Mouse (Mus musculus) liver, embryonic 16.5 days (tissue): ENCODE measurements around the gene Ptpn5. TPM values are rescaled to one million over a fixed set of nuclear protein-coding genes. Genes with fewer than 3 reads are reported as not detected.

Experiments
- ATAC-seq: fragments of 200-750 bp; cut with Nextera tagmentation; 2 replicates; pipeline ENCODE4 v1.8.0; 2017; ENCODE audit warnings: low read depth, mild to moderate bottlenecking, moderate number of reproducible peaks, moderate library complexity
- H3K27ac ChIP-seq: fragments of 300-500 bp; sonication (generic); 2 replicates; pipeline ENCODE4 v1.5.1; 2014; ENCODE audit warnings: mild to moderate bottlenecking, low read length
- H3K27me3 ChIP-seq: fragments of 300-500 bp; sonication (generic); 2 replicates; pipeline ENCODE4 v1.6.1; 2014; ENCODE audit warnings: low read depth, low read length, mixed read lengths; ENCODE audit not compliant: control insufficient read depth, insufficient read depth
- H3K36me3 ChIP-seq: fragments of 300-500 bp; sonication (generic); 2 replicates; pipeline ENCODE4 v1.6.1; 2014; ENCODE audit warnings: mild to moderate bottlenecking; ENCODE audit not compliant: control insufficient read depth, insufficient read depth
- H3K4me1 ChIP-seq: fragments of 300-500 bp; sonication (generic); 2 replicates; pipeline ENCODE4 v1.6.1; 2014; ENCODE audit warnings: low read depth, low read length, mixed read lengths; ENCODE audit not compliant: control insufficient read depth
- H3K4me2 ChIP-seq: fragments of 300-500 bp; sonication (generic); 2 replicates; pipeline ENCODE4 v1.6.1; 2014; ENCODE audit warnings: low read depth, low read length, mixed read lengths
- H3K4me3 ChIP-seq: fragments of 300-500 bp; sonication (generic); 2 replicates; pipeline ENCODE4 v1.5.1; 2014; ENCODE audit warnings: low read depth, mild to moderate bottlenecking, low read length
- H3K9ac ChIP-seq: fragments of 300-500 bp; sonication (generic); 2 replicates; pipeline ENCODE4 v1.6.1; 2014; ENCODE audit warnings: low read depth, low read length
- H3K9me3 ChIP-seq: fragments of 300-500 bp; sonication (generic); replicated peaks from 2 replicates; pipeline ENCODE4 v1.6.1; 2016; ENCODE audit warnings: low read length; ENCODE audit not compliant: control insufficient read depth
- WGBS: fragments of 180-500 bp; shearing (Covaris S2); extraction: QIAGEN DNeasy Blood & Tissue Kit; methylation state at CpG from one replicate; pipeline ENCODE4 v1.1.7; 2014; ENCODE audit not compliant: insufficient replicate concordance; 5-methylcytosine and 5-hydroxymethylcytosine counted together
- polyA plus RNA-seq: library from polyadenylated mRNA; unstranded; fragments of >200 nt; fragmentation: Nextera tagmentation; extraction: Ambion mirVana; gene quantifications from 2 replicates; pipeline ENCODE4 v1.2.1, GENCODE M21; 2015

Ptpn5 gene
- polyA plus RNA-seq = 0.08 TPM in 1 of 2 replicates, not detected in the other

- H3K9me3 ChIP-seq = no peaks in the 10 kb centered on the region
- peaks cover 48% of the 10 kb centered on the region for H3K27me3 ChIP-seq
- no peak for ATAC-seq
- H3K27ac ChIP-seq = no peak within 1 kb of the TSS
- WGBS = 14% methylated on average over 13 of the region's 13 CpGs
- H3K36me3 ChIP-seq = no peaks in the 10 kb centered on the region
- peak within 1 kb of the TSS; percentile 45 for H3K4me3 ChIP-seq
- peak within 1 kb of the TSS; percentile 55 for H3K4me2 ChIP-seq
- no peak within 1 kb of the TSS for H3K9ac ChIP-seq
- H3K4me1 ChIP-seq = no peaks in the 10 kb centered on the region
These were observed at the start of gene Ptpn5 for GRCm38 (mm10) chr7:47133331-47133730. TSS of gene Ptpn5 (minus strand) at chr7:47133684.

- Histone ChIP-seq H3K4me2 (no peak overlapping the region), H3K4me3 (no peak overlapping the region), H3K4me1 (no peaks in the 10 kb centered on the region), H3K27ac (no peak overlapping the region), H3K9ac (no peak overlapping the region), H3K27me3 (no peaks in the 10 kb centered on the region), H3K36me3 (no peaks in the 10 kb centered on the region), H3K9me3 (no peaks in the 10 kb centered on the region)
- ATAC-seq = no peak
- 41% methylated on average over 5 of the region's 5 CpGs for WGBS
These were observed 37.3 kb upstream of the Ptpn5 start for GRCm38 (mm10) chr7:47170814-47171213.

- Histone ChIP-seq H3K4me2 (no peak overlapping the region), H3K9me3 (no peaks in the 10 kb centered on the region), H3K36me3 (no peaks in the 10 kb centered on the region), H3K27me3 (no peaks in the 10 kb centered on the region), H3K4me3 (no peak overlapping the region), H3K27ac (no peak overlapping the region), H3K9ac (no peak overlapping the region), H3K4me1 (no peaks in the 10 kb centered on the region)
- no peak for ATAC-seq
- 51% methylated on average over 4 of the region's 4 CpGs for WGBS
These were observed 31.5 kb upstream of the Ptpn5 start for GRCm38 (mm10) chr7:47165028-47165427.

- Histone ChIP-seq H3K9me3 (no peaks in the 10 kb centered on the region), H3K4me3 (no peak overlapping the region), H3K27ac (no peak overlapping the region), H3K36me3 (no peaks in the 10 kb centered on the region), H3K27me3 (no peaks in the 10 kb centered on the region), H3K4me1 (no peaks in the 10 kb centered on the region), H3K4me2 (no peak overlapping the region), H3K9ac (no peak overlapping the region)
- WGBS = 64% methylated on average over 4 of the region's 4 CpGs
- ATAC-seq = no peak
These were observed 29.7 kb upstream of the Ptpn5 start for GRCm38 (mm10) chr7:47163203-47163602.

- 48% methylated on average over 2 of the region's 2 CpGs for WGBS
- Histone ChIP-seq H3K36me3 (no peaks in the 10 kb centered on the region), H3K27me3 (no peaks in the 10 kb centered on the region), H3K9ac (no peak overlapping the region), H3K4me1 (no peaks in the 10 kb centered on the region), H3K4me2 (no peak overlapping the region), H3K9me3 (no peaks in the 10 kb centered on the region), H3K4me3 (no peak overlapping the region), H3K27ac (no peak overlapping the region)
- ATAC-seq = no peak
These were observed 25.0 kb upstream of the Ptpn5 start for GRCm38 (mm10) chr7:47158451-47158850.

GRCm38 (mm10) chr7:47157743-47158142, 24.3 kb upstream of the Ptpn5 start:
- WGBS = 48% methylated on average over 9 of the region's 9 CpGs
- H3K36me3 ChIP-seq = no peaks in the 10 kb centered on the region

GRCm38 (mm10) chr7:47155849-47156248, 22.4 kb upstream of the Ptpn5 start:
- Histone ChIP-seq H3K4me3 (no peak overlapping the region), H3K36me3 (no peaks in the 10 kb centered on the region), H3K4me1 (no peaks in the 10 kb centered on the region), H3K27me3 (no peaks in the 10 kb centered on the region), H3K9me3 (no peaks in the 10 kb centered on the region), H3K9ac (no peak overlapping the region), H3K4me2 (no peak overlapping the region), H3K27ac (no peak overlapping the region)
- ATAC-seq = no peak
- 56% methylated on average over 2 of the region's 2 CpGs for WGBS

More at GRCm38 (mm10) chr7:47157743-47158142, 24.3 kb upstream of the Ptpn5 start:
- Histone ChIP-seq H3K9me3 (no peaks in the 10 kb centered on the region), H3K4me1 (no peaks in the 10 kb centered on the region), H3K27ac (no peak overlapping the region), H3K27me3 (no peaks in the 10 kb centered on the region), H3K4me3 (no peak overlapping the region), H3K9ac (no peak overlapping the region), H3K4me2 (no peak overlapping the region)
- ATAC-seq = no peak

- Histone ChIP-seq H3K36me3 (no peaks in the 10 kb centered on the region), H3K27ac (no peak overlapping the region), H3K9me3 (no peaks in the 10 kb centered on the region), H3K4me2 (no peak overlapping the region), H3K4me1 (no peaks in the 10 kb centered on the region), H3K9ac (no peak overlapping the region), H3K4me3 (no peak overlapping the region), H3K27me3 (no peaks in the 10 kb centered on the region)
- 66% methylated on average over 4 of the region's 4 CpGs for WGBS
- no peak for ATAC-seq
These were observed 21.9 kb upstream of the Ptpn5 start for GRCm38 (mm10) chr7:47155396-47155795.

GRCm38 (mm10) chr7:47150420-47151061, 17.1 kb upstream of the Ptpn5 start:
- Histone ChIP-seq H3K4me1 (no peaks in the 10 kb centered on the region), H3K9ac (no peak overlapping the region), H3K36me3 (no peaks in the 10 kb centered on the region), H3K27ac (no peak overlapping the region), H3K4me3 (no peak overlapping the region), H3K27me3 (no peaks in the 10 kb centered on the region), H3K4me2 (0 out of 2 replicates have a peak overlapping the region, but pooled peaks have one; percentile 5), H3K9me3 (no peaks in the 10 kb centered on the region)
- no peak for ATAC-seq
- WGBS = 13% methylated on average over 11 of the region's 11 CpGs
